Mouse (Mus musculus): ENCODE data around the gene Dab2ip. TPM values are rescaled to one million over a fixed set of nuclear protein-coding genes. Genes with fewer than 3 reads are reported as not detected.

The Dab2ip gene
- polyA plus RNA-seq, 1 experiment from 2014 or later: 41.4 TPM

GRCm38 (mm10) chr2:35596796-35597195 is 38.7 kb downstream of the Dab2ip start:
- ATAC-seq (replicated peaks; ENCODE audit: low FRiP score, low read depth) (no peak), DNase-seq (ENCODE audit: low spot score) (no peak)
- H3K36me3 ChIP-seq (ENCODE audit: insufficient read depth, low read length): no peaks in the 10 kb centered on the region
- no peaks in the 10 kb centered on the region for H3K9me3 ChIP-seq (replicated peaks; ENCODE audit: low read length)
- WGBS: 64% methylated on average over 4 of the region's 4 CpGs
- H3K4me1 ChIP-seq (replicated peaks; ENCODE audit: insufficient read depth, low read length): 0 out of 2 replicates have a peak, but pooled peaks cover 4% of the 10 kb centered on the region
- H3K9ac ChIP-seq (ENCODE audit: low read depth, low read length): no peak overlapping the region
- H3K27ac ChIP-seq: no peak overlapping the region
- H3K4me3 ChIP-seq (replicated peaks; ENCODE audit: low read depth, low read length): no peak overlapping the region
- no peaks in the 10 kb centered on the region for H3K27me3 ChIP-seq (ENCODE audit: insufficient read depth, low read length)
- H3K4me2 ChIP-seq (ENCODE audit: low read length): no peak overlapping the region
- no peak for TF ChIP-seq CTCF (IDR thresholded peaks at IDR 0.05; ENCODE audit: low read depth)

DNA sequence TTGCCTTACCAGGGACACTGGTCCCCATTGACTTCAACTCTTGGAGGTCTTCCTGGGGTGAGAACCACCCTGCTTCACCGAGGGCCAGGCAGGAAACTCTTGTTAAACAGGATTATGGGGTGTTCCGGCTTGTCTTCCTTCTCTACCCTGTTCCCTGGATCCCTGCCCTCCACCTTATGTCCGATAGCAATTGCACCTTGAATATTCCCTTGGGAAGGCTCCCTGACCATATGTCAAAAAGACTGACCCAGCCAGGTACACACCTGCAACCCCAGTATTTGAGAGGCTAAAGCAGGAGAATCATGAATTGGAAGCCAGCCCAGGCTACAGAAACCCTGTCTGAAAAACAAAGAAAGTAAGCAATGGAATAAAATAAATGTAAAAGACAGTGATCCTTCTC is 40.8 kb downstream of the Dab2ip start:
- Histone ChIP-seq H3K4me1 (replicated peaks; ENCODE audit: insufficient read depth, low read length) (no peaks in the 10 kb centered on the region), H3K9ac (ENCODE audit: low read depth, low read length) (no peak overlapping the region), H3K9me3 (replicated peaks; ENCODE audit: low read length) (no peaks in the 10 kb centered on the region), H3K4me2 (ENCODE audit: low read length) (no peak overlapping the region), H3K27ac (no peak overlapping the region), H3K36me3 (ENCODE audit: insufficient read depth, low read length) (no peaks in the 10 kb centered on the region), H3K4me3 (replicated peaks; ENCODE audit: low read depth, low read length) (no peak overlapping the region), H3K27me3 (ENCODE audit: insufficient read depth, low read length) (no peaks in the 10 kb centered on the region)
- 49% methylated on average over 3 of the region's 3 CpGs for WGBS
- ATAC-seq (replicated peaks; ENCODE audit: low FRiP score, low read depth) (no peak), DNase-seq (ENCODE audit: low spot score) (no peak)
- TF ChIP-seq CTCF (IDR thresholded peaks at IDR 0.05; ENCODE audit: low read depth): no peak

DNA sequence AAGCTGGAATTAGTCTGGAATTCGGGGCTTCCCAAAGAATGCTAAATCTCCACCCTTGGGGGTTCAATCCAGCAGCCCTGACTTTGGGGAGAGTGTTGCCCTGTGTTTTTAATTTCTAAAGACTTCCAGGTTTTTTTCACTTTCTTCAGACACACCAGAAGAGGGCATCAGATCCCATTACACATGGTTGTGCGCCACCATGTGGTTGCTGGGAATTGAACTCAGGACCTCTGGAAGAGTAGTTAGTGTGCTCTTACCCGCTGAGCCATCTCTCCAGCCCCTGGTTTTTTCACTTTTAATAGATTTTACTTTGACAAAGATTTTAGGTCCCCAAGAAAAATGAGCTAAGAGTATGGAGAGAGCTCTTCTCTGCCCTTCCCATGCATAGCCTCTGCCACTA is 43.6 kb downstream of the Dab2ip start:
- Histone ChIP-seq H3K9ac (ENCODE audit: low read depth, low read length) (no peak overlapping the region), H3K4me3 (replicated peaks; ENCODE audit: low read depth, low read length) (no peak overlapping the region), H3K27ac (no peak overlapping the region), H3K27me3 (ENCODE audit: insufficient read depth, low read length) (no peaks in the 10 kb centered on the region), H3K4me2 (ENCODE audit: low read length) (no peak overlapping the region), H3K36me3 (ENCODE audit: insufficient read depth, low read length) (no peaks in the 10 kb centered on the region), H3K4me1 (replicated peaks; ENCODE audit: insufficient read depth, low read length) (no peaks in the 10 kb centered on the region; the same call in 1 of the 2 replicates), H3K9me3 (replicated peaks; ENCODE audit: low read length) (no peaks in the 10 kb centered on the region)
- no peak for DNase-seq (ENCODE audit: low spot score)
- ATAC-seq (replicated peaks; ENCODE audit: low FRiP score, low read depth): no peak
- 84% methylated on average over 3 of the region's 3 CpGs for WGBS
- peak; percentile 38 for TF ChIP-seq CTCF (IDR thresholded peaks at IDR 0.05; ENCODE audit: low read depth)

GRCm38 (mm10) chr2:35607476-35607875 is 49.4 kb downstream of the Dab2ip start:
- Histone ChIP-seq H3K4me2 (ENCODE audit: low read length) (no peak overlapping the region), H3K4me3 (replicated peaks; ENCODE audit: low read depth, low read length) (no peak overlapping the region), H3K27me3 (ENCODE audit: insufficient read depth, low read length) (no peaks in the 10 kb centered on the region), H3K36me3 (ENCODE audit: insufficient read depth, low read length) (no peaks in the 10 kb centered on the region), H3K9ac (ENCODE audit: low read depth, low read length) (no peak overlapping the region), H3K4me1 (replicated peaks; ENCODE audit: insufficient read depth, low read length) (peaks cover 15% of the 10 kb centered on the region), H3K27ac (no peak overlapping the region), H3K9me3 (replicated peaks; ENCODE audit: low read length) (no peaks in the 10 kb centered on the region)
- no peak for TF ChIP-seq CTCF (IDR thresholded peaks at IDR 0.05; ENCODE audit: low read depth)
- 17% methylated on average over 8 of the region's 8 CpGs for WGBS
- ATAC-seq (replicated peaks; ENCODE audit: low FRiP score, low read depth): no peak
- no peak for DNase-seq (ENCODE audit: low spot score)

- Histone ChIP-seq H3K9me3 (replicated peaks; ENCODE audit: low read length) (no peaks in the 10 kb centered on the region), H3K4me1 (replicated peaks; ENCODE audit: insufficient read depth, low read length) (peaks cover 23% of the 10 kb centered on the region), H3K27me3 (ENCODE audit: insufficient read depth, low read length) (no peaks in the 10 kb centered on the region), H3K4me2 (ENCODE audit: low read length) (no peak overlapping the region), H3K27ac (no peak overlapping the region), H3K4me3 (replicated peaks; ENCODE audit: low read depth, low read length) (no peak overlapping the region), H3K9ac (ENCODE audit: low read depth, low read length) (no peak overlapping the region), H3K36me3 (ENCODE audit: insufficient read depth, low read length) (no peaks in the 10 kb centered on the region)
- ATAC-seq (replicated peaks; ENCODE audit: low FRiP score, low read depth): no peak
- 81% methylated on average over 7 of the region's 7 CpGs for WGBS
- TF ChIP-seq CTCF (IDR thresholded peaks at IDR 0.05; ENCODE audit: low read depth): no peak
- no peak for DNase-seq (ENCODE audit: low spot score)
These were observed 50.8 kb downstream of the Dab2ip start for GRCm38 (mm10) chr2:35608856-35609255.

DNA sequence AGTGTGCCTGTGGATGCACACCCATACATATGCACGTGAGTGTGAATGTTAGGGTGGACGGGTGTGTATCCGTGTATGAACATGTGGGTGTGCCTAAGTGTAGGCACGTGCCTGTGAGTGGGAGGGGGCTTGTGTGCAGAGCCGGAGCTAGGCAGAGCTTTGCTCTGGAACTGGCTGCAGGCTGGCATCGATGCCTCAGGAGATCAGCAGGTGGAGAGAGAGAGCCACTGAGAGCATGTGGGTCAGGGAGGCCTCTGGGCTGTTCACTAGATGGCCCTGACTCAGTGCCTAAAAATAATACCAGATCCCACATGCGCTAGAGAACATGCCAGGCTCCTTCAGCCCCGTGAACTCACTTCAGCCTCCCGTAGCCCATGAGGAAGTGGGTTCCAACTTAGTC is 51.3 kb downstream of the Dab2ip start:
- no peak overlapping the region for H3K4me2 ChIP-seq (ENCODE audit: low read length)
- DNase-seq (ENCODE audit: low spot score) (no peak), ATAC-seq (replicated peaks; ENCODE audit: low FRiP score, low read depth) (peak; percentile 19)
- H3K9me3 ChIP-seq (replicated peaks; ENCODE audit: low read length): no peaks in the 10 kb centered on the region
- H3K36me3 ChIP-seq (ENCODE audit: insufficient read depth, low read length): no peaks in the 10 kb centered on the region
- H3K9ac ChIP-seq (ENCODE audit: low read depth, low read length): no peak overlapping the region
- no peak overlapping the region for H3K27ac ChIP-seq
- WGBS: 49% methylated on average over 9 of the region's 9 CpGs
- TF ChIP-seq CTCF (IDR thresholded peaks at IDR 0.05; ENCODE audit: low read depth): peak; percentile 59
- H3K27me3 ChIP-seq (ENCODE audit: insufficient read depth, low read length): no peaks in the 10 kb centered on the region
- peaks cover 27% of the 10 kb centered on the region for H3K4me1 ChIP-seq (replicated peaks; ENCODE audit: insufficient read depth, low read length)
- no peak overlapping the region for H3K4me3 ChIP-seq (replicated peaks; ENCODE audit: low read depth, low read length)

Measured in kidney, postnatal 0 days (tissue).